13 mouse cellular contexts compared by ENCODE assay signal in genomic region chr7:78026992-78027615, GRCm38 (mm10).
DNase-seq lines count a peak whose midpoint lies in the region; ATAC-seq and TF ChIP-seq lines count a peak whose summit lies in the region.
"Had no signal": no experiment of that assay in that cellular context is flagged by ENCODE, and none has a peak within 500 bp of the region (broad histone marks: within the 10 kb centered on the region; RNA-seq: fewer than 3 reads in every experiment).

No protein-coding gene starts in this region.

- no peak for TF ChIP-seq CTCF in Patski (IDR thresholded peaks at IDR 0.05)
- TF ChIP-seq CTCF in liver, postnatal 0 days (IDR thresholded peaks at IDR 0.05; ENCODE audit: low read depth): no peak

- no peak overlapping the region for H3K4me3 ChIP-seq in liver, postnatal 0 days (ENCODE audit: low read depth, low read length)
- no peak overlapping the region for H3K4me3 ChIP-seq in hindbrain, embryonic 14.5 days (replicated peaks; ENCODE audit: low read length)
- H3K4me3 ChIP-seq: erythroblast, embryonic 14.5 days; limb, embryonic 15.5 days; midbrain, embryonic 15.5 days had no signal

- no peaks in the 10 kb centered on the region for H3K4me1 ChIP-seq in liver, postnatal 0 days (ENCODE audit: insufficient read depth)
- no peaks in the 10 kb centered on the region for H3K4me1 ChIP-seq in hindbrain, embryonic 14.5 days (replicated peaks; ENCODE audit: control insufficient read depth, insufficient read depth, low read length)
- H3K4me1 ChIP-seq: limb, embryonic 15.5 days; midbrain, embryonic 15.5 days had no signal

- ATAC-seq in Patski: peak; percentile 26
- no peak for ATAC-seq in liver, postnatal 0 days
- no peak for ATAC-seq in hindbrain, embryonic 14.5 days (ENCODE audit: low FRiP score)
- ATAC-seq: midbrain, embryonic 15.5 days had no signal

- no peak overlapping the region for H3K4me2 ChIP-seq in liver, postnatal 0 days (ENCODE audit: low read depth, low read length)
- no peak overlapping the region for H3K4me2 ChIP-seq in hindbrain, embryonic 14.5 days (replicated peaks)
- H3K4me2 ChIP-seq: limb, embryonic 15.5 days; midbrain, embryonic 15.5 days had no signal

- in situ Hi-C loops in Patski (cut with MboI; ENCODE audit: low pct_unique_long_range_greater_than_20kb): no loop called here

- 46% methylated on average over 4 of the region's 4 CpGs for WGBS in liver, postnatal 0 days (ENCODE audit: insufficient replicate concordance)
- WGBS in hindbrain, embryonic 14.5 days: 73% methylated on average over 4 of the region's 4 CpGs

- H3K36me3 ChIP-seq in liver, postnatal 0 days (replicated peaks; ENCODE audit: insufficient read depth, low read length): no peaks in the 10 kb centered on the region
- H3K36me3 ChIP-seq in hindbrain, embryonic 14.5 days (replicated peaks; ENCODE audit: control insufficient read depth, insufficient read depth): no peaks in the 10 kb centered on the region
- H3K36me3 ChIP-seq: G1E; limb, embryonic 15.5 days; midbrain, embryonic 15.5 days had no signal

- H3K27me3 ChIP-seq in Patski: no peaks in the 10 kb centered on the region
- no peaks in the 10 kb centered on the region for H3K27me3 ChIP-seq in liver, postnatal 0 days (ENCODE audit: insufficient read depth, low read length)
- H3K27me3 ChIP-seq in hindbrain, embryonic 14.5 days (ENCODE audit: control insufficient read depth, insufficient read depth, low read length): no peaks in the 10 kb centered on the region
- H3K27me3 ChIP-seq: limb, embryonic 15.5 days; midbrain, embryonic 15.5 days had no signal

- H3K9me3 ChIP-seq in liver, postnatal 0 days (ENCODE audit: low read length): no peaks in the 10 kb centered on the region
- H3K9me3 ChIP-seq in hindbrain, embryonic 14.5 days (ENCODE audit: control insufficient read depth, low read length): no peaks in the 10 kb centered on the region
- H3K9me3 ChIP-seq: limb, embryonic 15.5 days; midbrain, embryonic 15.5 days had no signal

- no peak overlapping the region for H3K9ac ChIP-seq in liver, postnatal 0 days (replicated peaks)
- H3K9ac ChIP-seq in hindbrain, embryonic 14.5 days: no peak overlapping the region
- H3K9ac ChIP-seq: limb, embryonic 15.5 days; midbrain, embryonic 15.5 days had no signal

- DNase-seq in adrenal gland, postnatal 14 days: peak; percentile 5
- no peak for DNase-seq in adrenal gland, postnatal 25 days
- no peak for DNase-seq in Patski (ENCODE audit: low read depth, low spot score)
- peak; percentile 59 to 75 for DNase-seq in frontal cortex, adult 2 months (ENCODE audit: extremely low spot score in 1 of 2, low spot score in 1 of 2)
- peak; percentile 48 to 60 for DNase-seq in left cerebral cortex, adult 9 months (ENCODE audit: low spot score in 2 of 2)
- DNase-seq in liver, postnatal 0 days: no peak
- DNase-seq in hindbrain, embryonic 14.5 days (ENCODE audit: low spot score): no peak
- DNase-seq in ovary, adult 18-20 months (ENCODE audit: low spot score): no peak
- DNase-seq: lung, postnatal 10 days had no signal

- POLR2A ChIA-PET in Patski (lab: Charles Lee): no interaction called here

- no peak overlapping the region for H3K27ac ChIP-seq in liver, postnatal 0 days (ENCODE audit: low read depth)
- H3K27ac ChIP-seq in hindbrain, embryonic 14.5 days: no peak overlapping the region
- H3K27ac ChIP-seq: limb, embryonic 15.5 days; midbrain, embryonic 15.5 days had no signal

- CTCF ChIA-PET in Patski (lab: Charles Lee): no interaction called here

- TF ChIP-seq EP300 in liver, postnatal 0 days (IDR thresholded peaks at IDR 0.05; ENCODE audit: low read depth): no peak

Comparison
In these comparisons a context has a peak if more than half of its experiments do, and no peak if none do; other contexts are left out.
1. DNase-seq: peak in adrenal gland, postnatal 14 days (single experiment), frontal cortex, adult 2 months (2 of 2) and left cerebral cortex, adult 9 months (2 of 2); none in adrenal gland, postnatal 25 days (single experiment), Patski (single experiment), liver, postnatal 0 days (single experiment), hindbrain, embryonic 14.5 days (single experiment) and ovary, adult 18-20 months (single experiment).